Mouse (Mus musculus) megakaryocyte, embryonic 14.5 days (primary cell): ENCODE measurements at regions not wholly inside any gene's neighbourhood (a gene's known extent, or its start where the extent isn't known, plus 50 kb on each side); places are given as distances from the start of the nearest gene placed in this dataset.

Experiments used
- FLI1 ChIP-seq: IDR thresholded peaks from 2 replicates; pipeline ENCODE4 v1.6.1; 2012; ENCODE audit warnings: low read length, inconsistent platforms, mixed read lengths
- GATA1 ChIP-seq: IDR thresholded peaks from 3 replicates; pipeline ENCODE4 v1.6.1; 2012; ENCODE audit warnings: mixed read lengths, low read length, inconsistent platforms, borderline replicate concordance

DNA sequence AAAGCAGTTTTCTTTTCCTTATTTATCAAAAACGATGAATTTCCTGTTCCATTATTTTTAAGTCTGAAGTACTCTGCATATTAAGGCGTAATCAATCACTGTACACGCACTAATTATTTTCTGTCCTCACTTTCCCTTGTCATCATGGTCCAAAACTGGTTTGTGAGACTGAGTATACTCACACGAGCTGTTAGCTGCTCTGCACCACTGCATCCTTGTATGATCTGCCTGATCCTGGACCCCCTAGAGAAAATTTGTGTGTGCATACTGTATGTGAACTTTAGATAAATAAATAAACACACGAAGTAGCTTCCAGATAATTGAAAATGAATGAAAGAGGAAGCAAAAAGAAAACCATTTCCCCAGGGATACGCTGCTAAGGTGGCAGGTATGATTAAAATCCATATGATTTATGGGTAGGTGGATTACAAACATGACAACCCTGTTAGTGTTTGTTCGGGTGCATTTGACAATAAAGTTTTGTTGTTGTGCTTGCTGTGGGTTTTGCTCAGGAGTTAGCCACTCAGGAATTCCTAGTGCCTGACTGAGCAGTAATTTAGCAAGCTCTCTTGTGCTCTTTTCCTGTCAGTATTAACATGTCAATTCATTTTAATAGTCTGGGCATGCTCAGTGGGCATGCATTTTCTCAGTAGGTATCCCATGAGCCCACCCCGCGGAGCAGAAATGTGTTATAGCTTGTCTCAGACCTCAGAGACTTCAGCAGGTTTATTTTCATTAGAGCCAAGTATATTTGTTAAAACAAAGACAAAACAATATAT, 666.6 kb upstream of the Zeb2 start:
- TF ChIP-seq FLI1: no peak
- TF ChIP-seq GATA1: no peak
